Mouse (Mus musculus) 3134 (cell line): ENCODE measurements around the gene BC048562.

Experiments used
- DNase-seq: peaks from one replicate; pipeline ENCODE4 v3.0.0-alpha.2; 2011; ENCODE audit warnings: low spot score; ENCODE audit not compliant: insufficient read length; ENCODE audit errors: extremely low read depth

The BC048562 gene

GRCm38 (mm10) chr9:108436182-108436581, at the start of gene BC048562:
Gene BC048562, plus strand, starts transcription at chr9:108436482.
- no peak for DNase-seq

DNA sequence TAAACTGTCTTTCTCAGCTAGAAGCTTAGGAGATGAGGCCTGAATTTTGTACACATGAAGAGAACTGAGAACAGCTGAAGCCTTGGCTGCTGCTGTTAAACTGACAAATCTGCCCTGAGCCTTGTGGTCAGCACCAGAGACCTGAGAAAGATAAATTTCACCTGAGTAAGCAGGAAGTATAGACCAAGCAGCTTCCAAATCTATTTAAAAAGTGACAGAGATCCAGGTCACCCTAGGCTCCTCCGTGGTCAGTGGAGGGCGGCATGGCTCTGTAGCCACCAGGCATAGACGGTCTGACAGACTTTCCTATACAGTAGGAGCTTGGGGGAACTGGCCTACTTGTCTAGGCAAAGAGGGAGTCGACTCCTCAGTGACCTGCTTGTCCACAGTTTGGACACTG, 49.5 kb upstream of the BC048562 start:
- DNase-seq, result no peak

GRCm38 (mm10) chr9:108388601-108389000, 47.7 kb upstream of the BC048562 start:
- DNase-seq, result no peak

DNA sequence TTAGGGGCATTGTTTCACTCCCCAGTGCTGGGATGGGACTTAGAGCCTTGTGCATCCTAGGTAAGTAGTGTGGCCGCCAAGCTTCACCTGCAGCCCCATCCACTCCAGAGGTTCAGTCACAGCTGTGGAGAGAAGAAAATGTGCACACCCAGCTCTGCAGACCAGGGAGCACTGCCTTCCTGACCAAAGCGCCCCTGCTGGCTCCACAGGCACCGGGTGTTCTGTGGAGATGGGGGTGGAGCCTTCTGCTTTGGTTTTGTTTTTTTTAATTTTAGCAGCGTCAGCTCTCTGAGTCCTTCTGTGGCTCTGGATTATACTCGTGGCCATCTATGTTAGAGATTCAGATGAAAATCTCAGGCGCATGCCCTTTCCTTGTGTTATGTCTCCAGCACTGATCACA, 47.1 kb upstream of the BC048562 start:
- DNase-seq, result no peak

DNA sequence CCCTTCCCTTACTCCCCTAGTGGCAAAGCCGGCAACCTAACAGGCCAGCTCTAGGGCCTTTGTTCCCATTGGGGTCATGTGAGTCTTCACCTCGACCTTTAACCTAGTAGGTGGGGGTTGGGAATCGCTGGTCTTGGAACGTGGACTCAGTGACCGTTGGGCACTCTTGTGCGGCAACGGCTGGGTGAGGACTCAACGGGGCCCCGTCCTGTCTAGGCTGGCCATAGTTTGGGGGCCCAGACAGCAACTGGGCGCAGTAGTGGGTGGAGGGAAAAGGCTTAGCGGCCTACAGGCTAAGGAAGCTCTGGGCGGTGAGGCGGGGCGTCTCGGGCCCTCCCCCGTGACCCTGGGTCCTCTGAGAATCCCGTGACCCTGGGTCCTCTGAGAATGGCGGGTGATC, 43.6 kb upstream of the BC048562 start, which contains the start of gene 1700102P08Rik:
TSS of gene 1700102P08Rik (plus strand) at position 130 of the 400 bp plus-strand sequence.
- no peak for DNase-seq

- no peak for DNase-seq
Observed at GRCm38 (mm10) chr9:108394191-108394590, 42.1 kb upstream of the BC048562 start.

GRCm38 (mm10) chr9:108395427-108395826, 40.9 kb upstream of the BC048562 start:
- no peak for DNase-seq

DNA sequence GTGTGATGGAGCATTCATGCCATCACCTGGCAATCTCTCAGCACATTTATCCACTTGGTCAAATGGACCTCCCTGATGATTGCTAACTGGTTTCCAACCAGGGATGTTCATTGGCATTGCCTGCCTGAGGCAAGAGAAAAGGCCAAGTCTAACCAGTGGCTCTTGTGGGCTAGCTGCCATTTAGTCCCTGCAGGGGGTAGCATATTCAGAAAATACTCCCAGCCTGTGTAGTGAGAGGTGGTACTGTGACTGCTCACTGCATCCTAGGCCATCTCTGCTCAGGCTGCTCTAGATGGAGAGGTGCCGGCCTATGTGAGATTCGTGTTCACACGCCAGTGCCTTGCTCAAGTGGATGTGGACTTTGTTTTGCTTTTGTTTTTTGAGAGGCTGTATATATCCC, 38.0 kb upstream of the BC048562 start:
- no peak for DNase-seq

GRCm38 (mm10) chr9:108401186-108401960, 34.9 kb upstream of the BC048562 start:
- no peak for DNase-seq

DNA sequence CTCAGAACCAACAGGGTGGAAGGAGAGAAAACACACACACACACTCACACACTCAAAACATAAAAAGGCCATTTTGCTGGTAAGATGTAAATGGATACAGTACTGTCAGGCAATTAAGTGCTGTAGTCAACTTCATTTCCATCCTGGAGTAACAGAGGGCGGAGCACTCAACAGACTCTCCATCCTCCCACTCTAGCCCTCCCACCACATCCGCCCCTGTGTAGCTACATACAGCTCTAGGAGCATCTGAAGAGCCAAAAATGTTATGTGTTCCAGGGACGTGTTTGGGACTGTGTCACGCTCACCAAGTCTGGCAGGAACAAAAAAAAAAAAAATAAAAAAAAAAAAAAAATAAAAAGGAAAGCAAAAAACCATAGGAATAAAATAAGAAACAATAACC, 33.2 kb upstream of the BC048562 start:
- no peak for DNase-seq

GRCm38 (mm10) chr9:108404451-108404850, 31.8 kb upstream of the BC048562 start:
- DNase-seq, result no peak

DNA sequence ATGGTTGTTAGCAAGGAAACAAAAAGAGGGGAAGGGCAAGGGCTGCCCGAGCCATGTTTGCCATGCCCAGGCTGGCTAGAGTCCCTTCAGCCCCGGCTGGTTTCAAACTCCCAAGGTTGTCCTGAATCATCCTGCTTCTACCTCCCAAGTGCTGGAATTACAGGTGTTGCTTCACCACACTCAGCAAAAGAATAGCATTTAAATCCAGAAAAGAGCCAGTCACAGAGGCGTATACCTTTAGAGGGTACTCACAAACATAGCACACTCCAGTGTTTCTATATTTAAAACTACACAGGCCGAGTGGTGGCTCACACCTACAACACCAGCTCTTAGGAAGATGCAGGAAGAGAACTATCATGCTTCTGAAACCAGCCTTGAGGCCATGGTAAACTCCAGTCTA, 26.7 kb upstream of the BC048562 start:
- DNase-seq, result no peak

- no peak for DNase-seq
Observed at GRCm38 (mm10) chr9:108411381-108411942, 24.8 kb upstream of the BC048562 start.

DNA sequence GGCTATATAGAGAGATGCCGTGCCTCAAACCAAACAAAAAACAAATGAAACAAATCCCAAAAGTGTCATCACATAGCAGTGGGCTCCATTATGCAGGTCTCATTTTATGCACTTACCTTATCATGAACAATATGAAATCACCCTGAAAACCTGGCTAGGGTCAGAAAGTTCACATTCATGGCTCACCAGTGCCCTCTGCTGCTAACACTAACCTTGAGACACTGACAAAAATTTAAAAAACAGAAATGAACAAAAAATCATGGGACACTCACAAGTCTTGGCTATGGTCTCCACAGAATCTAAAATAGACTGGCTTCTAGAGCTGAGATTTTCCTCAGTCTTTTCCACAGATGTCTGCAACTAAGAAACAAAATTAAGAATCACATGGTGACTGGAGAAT, 24.1 kb upstream of the BC048562 start:
- no peak for DNase-seq

GRCm38 (mm10) chr9:108428384-108428783, 7.9 kb upstream of the BC048562 start, which contains the start of gene Ccdc36:
Gene Ccdc36, minus strand, starts transcription at chr9:108428484.
- no peak for DNase-seq

DNA sequence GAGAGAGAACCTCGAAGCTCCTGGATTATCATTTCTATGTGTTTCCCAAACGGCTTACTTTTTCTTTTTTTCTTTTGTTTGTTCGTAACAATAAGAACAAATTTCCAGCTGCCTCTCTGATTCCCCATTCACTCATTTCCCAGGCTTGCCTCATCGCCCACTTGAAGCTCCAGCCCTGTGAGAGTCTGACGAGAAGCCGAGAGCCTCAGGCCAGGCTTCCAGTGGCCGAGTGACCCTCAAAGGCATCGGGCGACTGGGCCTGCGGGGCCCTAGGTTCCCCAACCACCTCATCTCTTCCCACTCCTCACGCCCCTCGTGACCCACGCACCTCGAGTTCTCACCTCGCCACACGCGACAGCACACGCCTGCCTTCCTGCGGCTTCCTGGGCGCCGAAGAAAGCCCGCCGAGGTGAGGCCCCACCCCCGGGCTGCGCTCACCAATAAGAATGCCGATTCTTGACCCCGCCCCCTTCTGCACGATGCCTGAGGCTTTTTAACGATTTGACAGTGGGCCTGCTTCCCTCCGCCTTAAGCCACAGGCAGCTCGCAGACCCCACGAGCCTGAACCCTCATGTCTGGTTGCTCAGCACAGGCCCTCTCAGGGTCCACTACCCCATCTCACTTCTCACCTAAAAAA, 4.7 kb upstream of the BC048562 start:
- DNase-seq, result no peak

DNA sequence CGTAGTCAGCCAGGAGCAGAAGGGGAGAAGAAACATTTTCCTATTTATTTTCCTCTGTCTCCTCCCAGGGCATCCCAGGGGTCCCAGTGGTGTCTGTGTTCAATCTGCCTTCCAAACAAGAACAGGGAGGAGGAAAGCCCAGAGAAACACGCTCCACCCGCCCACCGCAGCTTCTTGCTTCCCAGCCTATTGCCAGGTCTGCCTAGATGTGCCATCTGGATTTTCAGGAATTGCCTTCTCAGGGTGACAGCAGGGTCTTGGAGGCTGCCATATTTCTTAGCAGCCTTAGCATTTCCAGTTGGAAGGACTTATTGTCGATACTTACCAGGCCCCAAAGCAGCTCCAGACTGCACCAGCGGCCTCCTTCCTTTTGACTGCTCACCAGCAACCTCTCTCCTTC, 2.9 kb downstream of the BC048562 start:
- DNase-seq, result no peak

- no peak for DNase-seq
Observed at GRCm38 (mm10) chr9:108440485-108440884, 4.2 kb downstream of the BC048562 start.

GRCm38 (mm10) chr9:108441236-108441919, 5.1 kb downstream of the BC048562 start:
- no peak for DNase-seq

- DNase-seq, result no peak
Observed at GRCm38 (mm10) chr9:108445125-108445524, 8.8 kb downstream of the BC048562 start.

DNA sequence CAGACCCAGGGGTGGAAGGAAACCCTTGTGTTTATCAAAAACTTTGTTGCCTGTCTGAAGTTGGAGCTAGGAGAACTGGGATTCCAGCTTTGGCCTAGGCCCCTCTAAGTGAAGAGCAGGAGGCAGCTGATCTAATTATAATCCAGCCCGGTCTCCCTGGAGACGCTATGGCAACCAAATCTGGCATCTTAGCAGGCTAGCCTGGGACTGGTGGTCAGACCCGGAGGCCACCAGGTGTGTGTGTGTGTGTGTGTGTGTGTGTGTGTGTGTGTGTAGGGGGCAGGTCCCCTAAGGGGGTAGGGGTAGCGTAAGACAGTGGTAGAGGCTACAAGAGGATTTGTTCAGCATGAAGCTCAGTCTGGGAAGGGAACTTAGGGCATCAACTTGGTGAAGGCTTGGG, 13.6 kb downstream of the BC048562 start:
- DNase-seq, result no peak
